Mouse (Mus musculus) layer of hippocampus, adult 18-20 months (tissue): ENCODE measurements around the gene Gp1bb. TPM values are rescaled to one million over a fixed set of nuclear protein-coding genes. Genes with fewer than 3 reads are reported as not detected.

Source experiments
- DNase-seq, 2 experiments: peaks; one replicate each; pipeline ENCODE4 v3.0.0; 2022; ENCODE audit warnings: low spot score in 2 of 2
- total RNA-seq, 2 experiments: library from RNA; stranded (reverse); gene quantifications; 2 replicates each; pipeline ENCODE4 v1.2.3; 2021

Gp1bb gene
- total RNA-seq, 2 experiments from 2014 or later: 0.97 TPM; not detected in 1

- no peak for DNase-seq
Observed at GRCm38 (mm10) chr16:18583169-18583568, 39.0 kb downstream of the Gp1bb start.

GRCm38 (mm10) chr16:18582426-18583148 is 39.6 kb downstream of the Gp1bb start:
- no peak for DNase-seq

GRCm38 (mm10) chr16:18581623-18582205 is 40.5 kb downstream of the Gp1bb start:
- peak in 1 of 2 experiments; percentile 9 for DNase-seq

GRCm38 (mm10) chr16:18581050-18581622 is 41.1 kb downstream of the Gp1bb start:
- no peak for DNase-seq

- no peak for DNase-seq
Observed at GRCm38 (mm10) chr16:18580389-18580788, 41.8 kb downstream of the Gp1bb start.

GRCm38 (mm10) chr16:18577599-18578160 is 44.5 kb downstream of the Gp1bb start:
- DNase-seq: no peak

- no peak for DNase-seq
Observed at GRCm38 (mm10) chr16:18577071-18577470, 45.1 kb downstream of the Gp1bb start.

- no peak for DNase-seq
Observed at GRCm38 (mm10) chr16:18574196-18574595, 48.0 kb downstream of the Gp1bb start.

Other genes with a start within 250 kb of the Gp1bb start
- gene Txnrd2, start 196.0 kb downstream of the Gp1bb start, total RNA-seq: 10 to 100 TPM; 15.3 to 22.4 TPM
- 10 to 100 TPM; 78.2 to 82.4 TPM for gene Comt, start 195.6 kb downstream of the Gp1bb start, total RNA-seq
- gene Gnb1l, start 123.7 kb downstream of the Gp1bb start, total RNA-seq: 1 to 10 TPM; 6.3 to 6.9 TPM
- gene Rtl10, start 123.5 kb downstream of the Gp1bb start, total RNA-seq: 1 to 10 TPM; 9.2 to 9.7 TPM
- 1 to 10 TPM; 1.6 to 2.4 TPM for gene Tbx1, start 31.7 kb downstream of the Gp1bb start, total RNA-seq
- gene Gm49601, start 4.0 kb upstream of the Gp1bb start, total RNA-seq: 100 to 1,000 TPM; 173 to 179 TPM
- gene Sept5, start 7.6 kb upstream of the Gp1bb start, total RNA-seq: 100 to 1,000 TPM; 549 to 589 TPM
- gene Cldn5, start 154.4 kb upstream of the Gp1bb start, total RNA-seq: 10 to 100 TPM; 33.2 to 44.5 TPM
- 10 to 100 TPM; 97.5 to 98.3 TPM for gene Ufd1, start 189.4 kb upstream of the Gp1bb start, total RNA-seq
- gene Cdc45, start 189.6 kb upstream of the Gp1bb start, total RNA-seq: 1 to 10 TPM; 2.0 to 2.2 TPM
- 10 to 100 TPM; 24.7 to 27.8 TPM for gene 2510002D24Rik, start 214.2 kb upstream of the Gp1bb start, total RNA-seq
- gene Gm28539, start 214.2 kb upstream of the Gp1bb start, total RNA-seq: 1 to 10 TPM; 6.6 to 7.2 TPM